Mouse (Mus musculus) liver, embryonic 13.5 days (tissue): Measurements from ENCODE around the gene Txndc16. TPM values are rescaled to one million over a fixed set of nuclear protein-coding genes. Genes with fewer than 3 reads are reported as not detected.

Experiments
- ATAC-seq: fragments of 200-750 bp; cut with Nextera tagmentation; 2 replicates; pipeline ENCODE4 v1.8.0; 2017; ENCODE audit warnings: low read depth, mild to moderate bottlenecking, moderate number of reproducible peaks, moderate library complexity
- DNase-seq: peaks from one replicate; pipeline ENCODE4 v3.0.0; 2022
- H3K27ac ChIP-seq: fragments of 300-500 bp; sonication (generic); 2 replicates; pipeline ENCODE4 v1.5.1; 2015; ENCODE audit warnings: moderate library complexity, mild to moderate bottlenecking, inconsistent platforms
- H3K27me3 ChIP-seq: fragments of 300-500 bp; sonication (generic); 2 replicates; pipeline ENCODE4 v1.6.1; 2015; ENCODE audit warnings: mild to moderate bottlenecking, inconsistent platforms
- H3K36me3 ChIP-seq: fragments of 300-500 bp; sonication (generic); 2 replicates; pipeline ENCODE4 v1.6.1; 2015; ENCODE audit warnings: mild to moderate bottlenecking, inconsistent platforms
- H3K4me1 ChIP-seq: fragments of 300-500 bp; sonication (generic); replicated peaks from 2 replicates; pipeline ENCODE4 v1.6.1; 2015; ENCODE audit warnings: inconsistent platforms
- H3K4me2 ChIP-seq: fragments of 300-500 bp; sonication (generic); 2 replicates; pipeline ENCODE4 v1.6.1; 2015; ENCODE audit warnings: inconsistent platforms, mild to moderate bottlenecking, moderate library complexity
- H3K4me3 ChIP-seq: fragments of 300-500 bp; sonication (generic); replicated peaks from 2 replicates; pipeline ENCODE4 v1.5.1; 2015; ENCODE audit warnings: mild to moderate bottlenecking, inconsistent platforms
- H3K9ac ChIP-seq: fragments of 300-500 bp; sonication (generic); 2 replicates; pipeline ENCODE4 v1.6.1; 2015; ENCODE audit warnings: mild to moderate bottlenecking, inconsistent platforms
- H3K9me3 ChIP-seq: fragments of 300-500 bp; sonication (generic); replicated peaks from 2 replicates; pipeline ENCODE4 v1.6.1; 2016; ENCODE audit warnings: inconsistent platforms
- WGBS: fragments of 180-500 bp; shearing (Covaris S2); methylation state at CpG from one replicate; pipeline ENCODE4 v1.1.7; 2015; ENCODE audit not compliant: insufficient replicate concordance; 5-methylcytosine and 5-hydroxymethylcytosine counted together
- polyA plus RNA-seq: library from polyadenylated mRNA; unstranded; fragments of >200 nt; fragmentation: Nextera tagmentation; extraction: Ambion mirVana; gene quantifications from 2 replicates; pipeline ENCODE4 v1.2.1, GENCODE M21; 2015

The Txndc16 gene
- polyA plus RNA-seq, 1 experiment from 2014 or later: 1.2 TPM

- 62% methylated on average over 17 of the region's 17 CpGs for WGBS
- ATAC-seq: no peak
- Histone ChIP-seq H3K27me3 (no peaks in the 10 kb centered on the region), H3K4me1 (no peaks in the 10 kb centered on the region), H3K9ac (no peak overlapping the region), H3K4me2 (no peak overlapping the region), H3K27ac (no peak overlapping the region), H3K9me3 (no peaks in the 10 kb centered on the region), H3K36me3 (no peaks in the 10 kb centered on the region), H3K4me3 (no peak overlapping the region)
- DNase-seq: no peak
Measured at GRCm38 (mm10) chr14:45140344-45141080, 79.6 kb downstream of the Txndc16 start.

GRCm38 (mm10) chr14:45135961-45136360, 84.2 kb downstream of the Txndc16 start:
- Histone ChIP-seq H3K27ac (no peak overlapping the region), H3K36me3 (no peaks in the 10 kb centered on the region), H3K4me2 (no peak overlapping the region), H3K9me3 (no peaks in the 10 kb centered on the region), H3K27me3 (no peaks in the 10 kb centered on the region), H3K4me3 (no peak overlapping the region), H3K9ac (no peak overlapping the region), H3K4me1 (no peaks in the 10 kb centered on the region)
- ATAC-seq (no peak), DNase-seq (no peak)
- WGBS: 63% methylated on average over 2 of the region's 2 CpGs

- DNase-seq: no peak
- 41% methylated on average over 9 of the region's 9 CpGs for whole genome bisulfite sequencing
- Histone ChIP-seq H3K9ac (no peak overlapping the region), H3K9me3 (no peaks in the 10 kb centered on the region), H3K4me1 (no peaks in the 10 kb centered on the region), H3K27me3 (no peaks in the 10 kb centered on the region), H3K4me2 (no peak overlapping the region), H3K27ac (no peak overlapping the region), H3K36me3 (no peaks in the 10 kb centered on the region), H3K4me3 (no peak overlapping the region)
- no peak for ATAC-seq
Measured at GRCm38 (mm10) chr14:45135560-45135959, 84.6 kb downstream of the Txndc16 start.

DNA sequence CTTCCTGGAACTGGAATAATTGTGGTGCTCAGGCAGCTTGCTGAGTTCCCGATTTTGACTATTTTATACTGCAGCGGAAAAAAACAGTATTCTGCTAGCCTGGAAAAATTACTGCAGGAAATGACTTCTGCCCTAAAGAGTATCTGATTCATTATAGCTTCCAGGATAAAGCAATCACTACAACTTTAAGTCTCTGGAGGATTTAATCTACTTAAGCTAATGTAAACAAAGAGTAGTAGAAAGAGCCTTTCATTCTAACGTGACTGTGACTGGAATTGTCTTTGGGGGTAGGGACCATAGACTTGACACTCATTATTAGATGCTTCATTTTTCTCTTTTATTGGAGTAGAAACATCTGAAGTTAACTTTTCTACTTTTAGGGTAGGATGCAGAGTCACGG, 101.8 kb downstream of the Txndc16 start:
- Histone ChIP-seq H3K4me2 (no peak overlapping the region), H3K36me3 (no peaks in the 10 kb centered on the region), H3K27me3 (no peaks in the 10 kb centered on the region), H3K4me3 (no peak overlapping the region), H3K4me1 (no peaks in the 10 kb centered on the region), H3K9me3 (no peaks in the 10 kb centered on the region), H3K9ac (no peak overlapping the region), H3K27ac (no peak overlapping the region)
- no peak for ATAC-seq
- DNase-seq: no peak
- 53% methylated on average over 4 of the region's 4 CpGs for WGBS

DNA sequence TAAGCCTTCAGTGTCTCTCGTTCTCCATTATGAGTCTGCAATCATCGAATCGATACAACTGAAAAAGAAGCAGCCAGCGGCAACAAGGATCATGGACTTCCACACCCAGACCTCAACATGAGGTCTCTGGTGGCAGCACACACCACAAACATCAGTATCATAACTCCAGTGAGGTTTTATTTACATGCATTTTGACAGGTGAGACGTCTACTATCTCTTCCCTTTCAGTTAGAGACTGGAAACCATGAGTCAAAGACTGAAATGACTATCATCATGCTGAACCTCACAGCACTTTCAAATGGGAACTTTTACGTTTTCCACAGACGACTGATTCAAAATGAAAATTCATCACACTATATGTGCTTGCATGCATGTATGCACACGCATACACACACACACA, 117.9 kb downstream of the Txndc16 start:
- no peak overlapping the region for H3K9ac ChIP-seq
- 57% methylated on average over 8 of the region's 8 CpGs for WGBS
- DNase-seq (no peak), ATAC-seq (no peak)
- H3K27ac ChIP-seq: no peak overlapping the region
- no peak overlapping the region for H3K4me2 ChIP-seq
- H3K36me3 ChIP-seq: no peaks in the 10 kb centered on the region
- H3K9me3 ChIP-seq: no peaks in the 10 kb centered on the region
- no peak overlapping the region for H3K4me3 ChIP-seq
- no peaks in the 10 kb centered on the region for H3K4me1 ChIP-seq
- no peaks in the 10 kb centered on the region for H3K27me3 ChIP-seq

DNA sequence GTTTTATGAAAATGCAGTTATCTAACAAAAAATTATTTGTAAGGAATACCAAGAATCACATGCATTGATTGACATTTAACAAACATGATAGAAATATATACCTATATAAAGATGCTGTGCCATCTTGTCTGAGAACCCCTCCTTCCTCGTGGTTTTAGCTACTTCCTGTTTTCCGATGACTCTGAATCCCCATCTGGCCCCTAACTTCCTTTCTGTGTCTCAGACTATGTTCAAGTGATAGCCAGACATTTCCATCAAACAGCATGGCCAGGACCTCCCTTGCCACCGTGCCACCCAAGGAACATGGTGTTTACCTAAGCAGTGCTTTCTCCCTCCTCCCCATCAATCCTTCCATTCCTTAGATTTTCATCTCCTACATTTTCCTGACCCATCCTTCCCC, 127.8 kb downstream of the Txndc16 start:
- WGBS: 19% methylated on average over 3 of the region's 3 CpGs
- Histone ChIP-seq H3K4me1 (no peaks in the 10 kb centered on the region), H3K9ac (no peak overlapping the region), H3K36me3 (no peaks in the 10 kb centered on the region), H3K27me3 (no peaks in the 10 kb centered on the region), H3K27ac (no peak overlapping the region), H3K4me2 (no peak overlapping the region), H3K9me3 (no peaks in the 10 kb centered on the region), H3K4me3 (no peak overlapping the region)
- no peak for ATAC-seq
- no peak for DNase-seq

DNA sequence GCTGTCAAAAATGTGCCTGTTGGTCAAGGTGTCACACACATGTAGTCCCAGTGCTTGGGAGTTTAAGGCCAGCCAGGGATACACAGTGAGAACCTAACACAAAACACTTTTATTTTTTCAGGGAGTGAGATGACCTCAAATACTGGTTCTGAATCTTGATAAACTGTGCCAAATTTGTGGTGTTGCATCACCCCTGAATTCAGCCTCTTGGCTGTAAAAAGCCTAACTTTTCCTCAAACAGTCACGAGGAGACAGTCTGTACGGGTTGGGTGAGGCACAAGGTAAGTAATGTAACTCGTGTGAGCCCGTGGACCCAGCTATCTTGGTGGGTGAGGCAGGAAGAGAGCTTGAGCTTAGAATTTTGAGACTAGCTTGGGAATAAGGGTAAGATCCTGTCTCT, 130.1 kb downstream of the Txndc16 start:
- Histone ChIP-seq H3K9me3 (no peaks in the 10 kb centered on the region), H3K9ac (no peak overlapping the region), H3K27ac (no peak overlapping the region), H3K4me2 (no peak overlapping the region), H3K36me3 (no peaks in the 10 kb centered on the region), H3K4me3 (no peak overlapping the region), H3K27me3 (no peaks in the 10 kb centered on the region), H3K4me1 (no peaks in the 10 kb centered on the region)
- DNase-seq: no peak
- no peak for ATAC-seq
- 50% methylated on average over 4 of the region's 4 CpGs for WGBS

DNA sequence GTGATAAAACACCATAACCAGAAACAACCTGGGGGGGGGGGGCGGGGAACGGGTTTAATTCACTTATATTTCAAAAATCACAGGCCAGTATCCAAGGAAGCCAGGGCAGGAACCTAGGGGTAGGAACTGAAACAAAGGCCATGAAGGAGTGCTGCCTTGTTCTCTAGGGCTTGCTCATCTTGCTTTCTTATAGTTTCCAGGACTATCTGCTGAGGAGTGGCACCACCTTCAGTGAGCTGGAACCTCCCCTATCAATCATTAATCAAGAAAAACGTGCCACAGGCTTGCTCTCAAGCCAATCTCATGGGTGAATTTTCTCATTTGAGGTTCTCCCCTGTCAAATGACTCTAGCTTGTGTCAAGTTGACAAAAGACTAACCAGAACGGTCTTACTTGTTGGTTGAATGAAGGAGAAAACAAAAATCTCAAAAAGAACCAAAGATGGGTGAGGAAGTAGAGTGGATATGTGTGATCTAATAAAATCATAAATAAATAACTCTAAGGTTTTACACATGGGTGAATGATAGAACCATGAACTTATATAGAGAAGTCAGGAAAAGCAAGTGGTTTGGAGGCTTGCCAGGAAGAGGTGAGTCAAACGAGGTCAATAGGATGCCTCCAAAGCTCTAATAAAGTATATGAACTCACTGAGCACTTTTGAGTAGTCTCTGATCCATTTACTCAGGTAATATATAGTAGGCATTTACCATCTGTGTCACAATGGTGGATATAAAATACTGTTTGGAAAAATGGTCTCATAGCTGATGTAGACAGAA, 134.3 kb downstream of the Txndc16 start:
- Histone ChIP-seq H3K27me3 (no peaks in the 10 kb centered on the region), H3K27ac (no peak overlapping the region), H3K9ac (no peak overlapping the region), H3K4me1 (no peaks in the 10 kb centered on the region), H3K4me2 (no peak overlapping the region), H3K9me3 (no peaks in the 10 kb centered on the region), H3K36me3 (no peaks in the 10 kb centered on the region), H3K4me3 (no peak overlapping the region)
- no peak for ATAC-seq
- no peak for DNase-seq
- 53% methylated on average over 5 of the region's 5 CpGs for WGBS

DNA sequence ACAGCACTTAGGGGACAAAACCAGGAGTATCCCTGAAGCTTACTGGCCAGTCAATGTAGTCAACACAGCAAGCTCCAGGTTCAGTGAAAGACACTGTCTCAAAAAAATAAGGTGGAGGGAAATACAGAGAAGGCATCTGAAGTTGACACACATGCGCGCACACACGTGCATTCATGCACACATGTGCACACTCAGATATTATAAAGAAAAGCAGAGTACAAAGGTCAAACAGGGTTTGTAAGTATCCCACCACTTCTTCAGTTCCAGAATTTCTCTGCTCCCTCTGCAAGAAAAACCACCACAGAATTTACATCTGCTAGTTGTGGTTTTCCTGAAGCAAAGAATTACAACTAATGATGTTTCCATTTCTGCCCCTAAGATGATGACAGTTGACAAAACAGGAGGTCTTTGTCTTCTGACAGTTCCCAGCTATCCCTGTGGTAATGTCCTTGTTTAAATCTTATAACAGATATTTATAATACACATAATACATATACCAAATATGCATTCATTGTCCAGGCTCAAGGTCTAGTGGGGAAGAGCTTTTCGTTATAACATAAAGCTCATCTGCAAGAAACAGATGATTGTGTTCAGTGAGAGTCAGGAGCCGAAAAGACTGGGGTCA, 135.4 kb downstream of the Txndc16 start:
- no peak overlapping the region for H3K4me3 ChIP-seq
- no peak for ATAC-seq
- H3K4me2 ChIP-seq: no peak overlapping the region
- H3K27ac ChIP-seq: no peak overlapping the region
- no peaks in the 10 kb centered on the region for H3K36me3 ChIP-seq
- no peaks in the 10 kb centered on the region for H3K9me3 ChIP-seq
- 64% methylated on average over 5 of the region's 5 CpGs for WGBS
- H3K9ac ChIP-seq: no peak overlapping the region
- no peak for DNase-seq
- no peaks in the 10 kb centered on the region for H3K4me1 ChIP-seq
- H3K27me3 ChIP-seq: no peaks in the 10 kb centered on the region

GRCm38 (mm10) chr14:45083540-45083939, 136.6 kb downstream of the Txndc16 start:
- no peaks in the 10 kb centered on the region for H3K27me3 ChIP-seq
- no peaks in the 10 kb centered on the region for H3K36me3 ChIP-seq
- 59% methylated on average over 4 of the region's 4 CpGs for WGBS
- no peak for DNase-seq
- no peaks in the 10 kb centered on the region for H3K9me3 ChIP-seq
- no peak overlapping the region for H3K27ac ChIP-seq
- no peak overlapping the region for H3K4me3 ChIP-seq
- no peaks in the 10 kb centered on the region for H3K4me1 ChIP-seq
- no peak for ATAC-seq
- no peak overlapping the region for H3K4me2 ChIP-seq
- H3K9ac ChIP-seq: no peak overlapping the region
